Mouse (Mus musculus): ENCODE results near the gene Nagk. TPM values are rescaled to one million over a fixed set of nuclear protein-coding genes. Genes with fewer than 3 reads are reported as not detected.
A peak's percentile ranks its signal among the peaks of the same experiment; 100 is the strongest.
"Not testable (repeated sequence)": the region's sequence is repeated elsewhere in the genome, so short reads cannot be mapped to it uniquely, and the experiment has no call there.

Nagk gene
- 10 to 100 TPM; 53.0 to 55.7 TPM for total RNA-seq (2021)
- long read RNA-seq, experiment 1, transcript Nagk-201 (10 exons, 1,405 nt): major isoform, 22 of 83 reads
- long read RNA-seq, experiment 1, transcript Nagk-206 (10 exons, 1,049 nt): major isoform, 22 of 83 reads
- long read RNA-seq, experiment 1, transcript Nagk-210 (1 exons, 752 nt): minor isoform, 6 of 83 reads
- long read RNA-seq, experiment 1, partial matches to known transcripts: 4 of 83 reads
- long read RNA-seq, experiment 1, other reads (novel, unspliced or antisense): 27 of 83 reads
- long read RNA-seq, experiment 2, transcript Nagk-206 (10 exons, 1,049 nt): minor isoform, 16 of 68 reads
- long read RNA-seq, experiment 2, transcript Nagk-201 (10 exons, 1,405 nt): major isoform, 21 of 68 reads
- long read RNA-seq, experiment 2, partial matches to known transcripts: 4 of 68 reads
- long read RNA-seq, experiment 2, other reads (novel, unspliced or antisense): 22 of 68 reads

GRCm38 (mm10) chr6:83794760-83795296 lies at the start of gene Nagk:
Gene Nagk, plus strand, starts transcription at chr6:83794982.
- intact Hi-C loops (cut with DNase I): no loop called here
- peak; percentile 93 to 94 for DNase-seq (ENCODE audit: low spot score in 2 of 2)

- DNase-seq (ENCODE audit: low spot score in 2 of 2): no peak
- intact Hi-C loops (cut with DNase I): no loop called here
These were observed 49.3 kb upstream of the Nagk start for GRCm38 (mm10) chr6:83745466-83745865.

GRCm38 (mm10) chr6:83749286-83749685 lies 45.5 kb upstream of the Nagk start:
- no peak for DNase-seq (ENCODE audit: low spot score in 2 of 2)
- intact Hi-C loops (cut with DNase I): no loop called here

GRCm38 (mm10) chr6:83750171-83750684 lies 44.6 kb upstream of the Nagk start:
- intact Hi-C loops (cut with DNase I): loop anchor here (2.0 kb wide), 1 partner anchor 59 kb away; no protein-coding TSS in a partner anchor
- DNase-seq (ENCODE audit: low spot score in 2 of 2): peak in 1 of 2 experiments; percentile 65

- DNase-seq (ENCODE audit: low spot score in 2 of 2): no peak
- intact Hi-C loops (cut with DNase I): no loop called here
These were observed 38.7 kb upstream of the Nagk start for GRCm38 (mm10) chr6:83756051-83756450.

GRCm38 (mm10) chr6:83762344-83762743 lies 32.4 kb upstream of the Nagk start, which contains the start of gene Ankrd53:
Gene Ankrd53, plus strand, starts transcription at chr6:83762644.
- intact Hi-C loops (cut with DNase I): no loop called here
- DNase-seq (ENCODE audit: low spot score in 2 of 2): no peak

GRCm38 (mm10) chr6:83762880-83763431 lies 31.8 kb upstream of the Nagk start:
- intact Hi-C loops (cut with DNase I): no loop called here

GRCm38 (mm10) chr6:83766982-83767381 lies 27.8 kb upstream of the Nagk start:
- DNase-seq (ENCODE audit: low spot score in 2 of 2): no peak
- intact Hi-C loops (cut with DNase I): no loop called here

More at GRCm38 (mm10) chr6:83762880-83763431, 31.8 kb upstream of the Nagk start:
- DNase-seq (ENCODE audit: low spot score in 2 of 2): no peak

- intact Hi-C loops (cut with DNase I): no loop called here
- DNase-seq (ENCODE audit: low spot score in 2 of 2): no peak
These were observed 26.3 kb upstream of the Nagk start for GRCm38 (mm10) chr6:83768485-83768884.

GRCm38 (mm10) chr6:83774126-83774525 lies 20.7 kb upstream of the Nagk start:
- intact Hi-C loops (cut with DNase I): no loop called here
- no peak for DNase-seq (ENCODE audit: low spot score in 2 of 2)

- DNase-seq (ENCODE audit: low spot score in 2 of 2): no peak
- intact Hi-C loops (cut with DNase I): no loop called here
These were observed 19.8 kb upstream of the Nagk start for GRCm38 (mm10) chr6:83774781-83775563.

GRCm38 (mm10) chr6:83775638-83776293 lies 19.0 kb upstream of the Nagk start, which contains the start of gene Tex261:
Gene Tex261, minus strand, starts transcription at chr6:83775813.
- peak; percentile 87 to 91 for DNase-seq (ENCODE audit: low spot score in 2 of 2)
- intact Hi-C loops (cut with DNase I): no loop called here

- no peak for DNase-seq (ENCODE audit: low spot score in 2 of 2)
- intact Hi-C loops (cut with DNase I): no loop called here
These were observed 16.5 kb upstream of the Nagk start for GRCm38 (mm10) chr6:83778306-83778705.

- peak; percentile 42 to 51 for DNase-seq (ENCODE audit: low spot score in 2 of 2)
- intact Hi-C loops (cut with DNase I): no loop called here
These were observed 15.8 kb upstream of the Nagk start for GRCm38 (mm10) chr6:83779026-83779425.

GRCm38 (mm10) chr6:83786426-83786825 lies 8.4 kb upstream of the Nagk start:
- no peak for DNase-seq (ENCODE audit: low spot score in 2 of 2)
- intact Hi-C loops (cut with DNase I): no loop called here

- no peak for DNase-seq (ENCODE audit: low spot score in 2 of 2)
- intact Hi-C loops (cut with DNase I): no loop called here
These were observed 6.2 kb upstream of the Nagk start for GRCm38 (mm10) chr6:83788554-83788953.

- DNase-seq (ENCODE audit: low spot score in 2 of 2); intact Hi-C loops (cut with DNase I): not testable (repeated sequence)
These were observed 4.2 kb upstream of the Nagk start for GRCm38 (mm10) chr6:83790533-83790932.

GRCm38 (mm10) chr6:83791251-83791890 lies 3.4 kb upstream of the Nagk start:
- intact Hi-C loops (cut with DNase I): no loop called here
- no peak for DNase-seq (ENCODE audit: low spot score in 2 of 2)

All from left cerebral cortex, postnatal 14 days (tissue).